Mouse (Mus musculus): ENCODE results near the gene Rpusd3.

Rpusd3 gene

GRCm38 (mm10) chr6:113428006-113428405 is 8.9 kb upstream of the Rpusd3 start:
- DNase-seq, result no peak

- DNase-seq, result no peak
Measured at GRCm38 (mm10) chr6:113427397-113427796, 8.3 kb upstream of the Rpusd3 start.

- DNase-seq, result no peak
Measured at GRCm38 (mm10) chr6:113426696-113427095, 7.6 kb upstream of the Rpusd3 start.

- DNase-seq, result no peak
Measured at GRCm38 (mm10) chr6:113424187-113424586, 5.0 kb upstream of the Rpusd3 start.

GRCm38 (mm10) chr6:113423000-113423399 is 3.9 kb upstream of the Rpusd3 start:
- DNase-seq, result no peak

- no peak for DNase-seq
Measured at GRCm38 (mm10) chr6:113418441-113419198, 520 bp downstream of the Rpusd3 start.

GRCm38 (mm10) chr6:113416416-113416815 is 2.7 kb downstream of the Rpusd3 start:
- DNase-seq, result no peak

- DNase-seq, result no peak
Measured at GRCm38 (mm10) chr6:113410001-113410400, 9.1 kb downstream of the Rpusd3 start.

GRCm38 (mm10) chr6:113406683-113407082 is 12.5 kb downstream of the Rpusd3 start:
- DNase-seq, result no peak

GRCm38 (mm10) chr6:113405483-113405882 is 13.7 kb downstream of the Rpusd3 start:
- DNase-seq, result peak; percentile 86

GRCm38 (mm10) chr6:113404649-113405448 is 14.3 kb downstream of the Rpusd3 start:
- DNase-seq, result no peak

GRCm38 (mm10) chr6:113402094-113402493 is 17.0 kb downstream of the Rpusd3 start:
- DNase-seq, result peak; percentile 66

- no peak for DNase-seq
Measured at GRCm38 (mm10) chr6:113396270-113397030, 22.7 kb downstream of the Rpusd3 start.

GRCm38 (mm10) chr6:113395501-113395900 is 23.6 kb downstream of the Rpusd3 start:
- DNase-seq, result no peak

GRCm38 (mm10) chr6:113394811-113395210 is 24.3 kb downstream of the Rpusd3 start:
- DNase-seq, result no peak

- no peak for DNase-seq
Measured at GRCm38 (mm10) chr6:113393951-113394350, 25.2 kb downstream of the Rpusd3 start.

- peak; percentile 49 for DNase-seq
Measured at GRCm38 (mm10) chr6:113392387-113393071, 26.6 kb downstream of the Rpusd3 start.

GRCm38 (mm10) chr6:113392015-113392386 is 27.1 kb downstream of the Rpusd3 start:
- DNase-seq, result no peak

- DNase-seq, result no peak
Measured at GRCm38 (mm10) chr6:113390715-113391114, 28.4 kb downstream of the Rpusd3 start.

- DNase-seq, result no peak
Measured at GRCm38 (mm10) chr6:113388960-113389359, 30.2 kb downstream of the Rpusd3 start, which contains the start of gene Ttll3. Gene Ttll3 (plus strand): TSS chr6:113389260.

GRCm38 (mm10) chr6:113386025-113386424 is 33.1 kb downstream of the Rpusd3 start:
- DNase-seq, result no peak

GRCm38 (mm10) chr6:113385160-113385714 is 33.9 kb downstream of the Rpusd3 start:
- no peak for DNase-seq

All from right cerebral cortex, adult 18-20 months (tissue).